Mouse (Mus musculus) layer of hippocampus, postnatal 36 days (tissue): ENCODE results near the gene Slfn8. TPM values are rescaled to one million over a fixed set of nuclear protein-coding genes. Genes with fewer than 3 reads are reported as not detected.
"Not testable (repeated sequence)": the region's sequence is repeated elsewhere in the genome, so short reads cannot be mapped to it uniquely, and the experiment has no call there.

Experiments
- DNase-seq, 2 experiments: peaks; one replicate each; pipeline ENCODE4 v3.0.0; 2022
- total RNA-seq, 2 experiments: library from RNA; stranded (reverse); gene quantifications; 2 replicates each; pipeline ENCODE4 v1.2.3; 2021

Gene Slfn8
- under 1 TPM; 0.32 to 0.68 TPM for total RNA-seq

GRCm38 (mm10) chr11:83020621-83021020, at the start of gene Slfn8:
Gene Slfn8, minus strand, starts transcription at chr11:83020810.
- no peak for DNase-seq

- DNase-seq, result no peak
These were observed 47.5 kb upstream of the Slfn8 start for GRCm38 (mm10) chr11:83067982-83068694.

GRCm38 (mm10) chr11:83066640-83067531, 46.3 kb upstream of the Slfn8 start:
- no peak for DNase-seq

DNA sequence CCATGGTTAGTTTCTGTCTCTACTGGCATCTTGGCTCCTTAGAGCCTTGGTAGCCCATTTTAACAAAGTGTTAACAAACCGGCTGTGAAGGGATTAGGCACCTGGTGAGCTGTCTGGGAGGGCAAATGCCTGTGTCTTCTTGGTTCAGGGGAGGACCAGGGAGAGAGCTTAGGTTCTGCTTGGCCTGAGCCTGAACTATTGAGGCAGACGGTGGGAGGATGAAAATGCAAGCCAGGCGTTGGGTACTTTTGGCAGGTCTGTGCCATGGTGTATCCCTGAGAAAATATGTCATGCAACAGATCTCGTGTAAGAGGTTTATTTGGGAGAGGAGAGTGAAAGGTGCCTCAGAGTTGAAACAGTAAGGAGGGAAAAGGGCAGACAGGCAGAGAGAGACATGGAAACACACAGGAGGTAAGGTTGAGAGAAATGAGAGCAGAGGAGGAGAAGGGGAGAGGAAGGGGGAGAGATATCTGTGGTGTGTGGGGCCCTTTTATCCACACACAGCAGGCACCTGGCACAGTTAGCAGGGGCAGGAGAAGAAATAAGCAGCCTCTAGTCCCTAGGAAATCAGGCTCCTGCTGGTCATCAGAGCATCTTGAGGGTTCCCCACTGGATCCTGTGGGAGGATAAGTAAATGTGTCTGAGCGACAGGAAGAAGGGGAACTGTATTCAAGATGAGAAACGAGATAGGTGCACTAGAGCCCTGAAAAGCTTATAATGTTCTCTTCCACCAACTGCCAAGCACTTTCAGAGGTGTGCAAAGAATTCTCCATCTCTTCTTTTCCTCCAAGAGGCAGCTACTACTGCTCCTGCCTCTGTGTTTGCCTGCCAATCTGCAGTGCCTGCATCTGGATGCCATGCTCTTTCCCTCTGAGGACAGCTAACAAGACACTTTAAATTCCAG, 45.1 kb upstream of the Slfn8 start:
- DNase-seq, result no peak

GRCm38 (mm10) chr11:83064946-83065345, 44.3 kb upstream of the Slfn8 start, which contains the start of gene Slfn2:
Gene Slfn2, plus strand, starts transcription at chr11:83065112.
- DNase-seq, result no peak

DNA sequence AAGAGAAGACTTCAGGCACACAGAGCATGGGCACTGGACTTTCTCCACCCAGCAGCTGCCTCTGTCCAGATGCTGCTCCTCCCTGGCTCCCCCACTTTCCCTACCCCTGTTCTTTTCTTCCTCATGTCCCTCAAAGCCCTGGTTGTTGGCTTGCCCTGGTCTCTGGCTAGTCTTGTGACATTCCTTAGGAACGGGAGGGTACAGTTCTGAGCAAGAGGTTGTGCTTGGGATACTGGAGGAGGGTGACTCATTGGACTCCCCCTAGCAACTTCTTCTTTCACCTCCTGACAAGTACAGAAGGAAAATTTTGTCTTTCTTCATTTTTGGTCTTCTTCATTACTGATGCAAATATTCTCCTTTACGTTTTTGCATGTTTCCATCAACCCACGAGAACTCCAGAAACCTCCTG, 43.3 kb upstream of the Slfn8 start:
- DNase-seq, result no peak

DNA sequence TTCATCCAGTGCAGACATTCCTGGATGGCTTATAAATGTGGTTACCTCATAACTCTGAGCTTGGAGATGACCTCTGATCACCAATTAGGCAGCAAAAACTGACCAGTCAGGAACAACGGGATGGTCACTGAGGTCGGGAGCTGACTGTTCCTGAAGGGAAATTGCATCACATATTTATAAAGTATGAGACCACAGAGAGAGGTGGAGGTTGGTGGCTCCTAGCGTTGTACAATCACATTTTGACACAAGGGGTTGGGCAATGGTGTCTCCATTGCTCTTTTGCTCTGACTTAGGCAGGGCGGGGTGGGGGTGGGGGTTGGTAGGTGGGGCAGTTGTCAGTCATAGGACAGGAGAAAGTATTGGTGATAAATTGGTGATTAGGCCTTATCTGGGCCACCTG, 42.5 kb upstream of the Slfn8 start:
- no peak for DNase-seq

DNA sequence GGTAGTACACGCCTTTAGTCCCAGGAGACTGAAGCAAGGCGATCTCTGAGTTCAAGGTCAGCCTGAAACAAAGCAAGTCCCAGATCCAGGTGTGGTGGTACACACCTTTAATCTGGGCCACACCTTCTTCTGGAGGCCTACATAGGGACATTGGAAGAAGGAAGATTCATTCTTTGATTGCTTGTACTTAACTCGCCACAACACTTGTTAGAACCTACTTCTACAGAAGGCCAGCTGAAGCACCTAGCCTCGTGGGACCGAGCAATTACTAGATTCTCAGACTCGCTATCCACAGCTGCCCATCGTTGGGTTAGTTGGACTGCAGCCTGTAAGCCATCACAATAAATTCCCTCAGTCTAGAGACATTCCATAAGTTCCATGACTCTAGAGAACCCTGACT, 41.2 kb upstream of the Slfn8 start:
- DNase-seq, result no peak

GRCm38 (mm10) chr11:83060412-83061020, 39.9 kb upstream of the Slfn8 start:
- DNase-seq, result no peak

- peak in 1 of 2 experiments; percentile 30 for DNase-seq
These were observed 37.3 kb upstream of the Slfn8 start for GRCm38 (mm10) chr11:83057863-83058262.

- DNase-seq, result no peak
These were observed 25.0 kb upstream of the Slfn8 start for GRCm38 (mm10) chr11:83045642-83046041.

DNA sequence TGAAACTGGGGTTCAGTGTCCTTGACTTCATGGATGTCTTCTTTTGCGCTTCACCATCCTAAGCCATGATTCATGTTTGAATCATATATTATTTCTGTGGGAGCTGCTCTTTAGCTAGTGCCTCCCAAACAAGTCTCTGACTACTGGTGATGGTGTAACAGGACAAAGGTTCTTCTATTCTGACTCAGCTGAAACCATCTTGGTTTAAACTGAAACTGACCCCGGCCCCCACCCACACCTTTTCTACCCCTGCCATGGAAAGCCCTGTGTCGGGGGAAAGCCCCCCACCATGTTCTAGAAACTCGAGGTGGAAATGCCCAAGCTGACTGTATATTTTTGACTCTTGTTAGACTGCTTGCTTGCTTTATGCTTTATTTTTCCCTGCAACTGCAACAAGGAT, 23.3 kb upstream of the Slfn8 start:
- no peak for DNase-seq

DNA sequence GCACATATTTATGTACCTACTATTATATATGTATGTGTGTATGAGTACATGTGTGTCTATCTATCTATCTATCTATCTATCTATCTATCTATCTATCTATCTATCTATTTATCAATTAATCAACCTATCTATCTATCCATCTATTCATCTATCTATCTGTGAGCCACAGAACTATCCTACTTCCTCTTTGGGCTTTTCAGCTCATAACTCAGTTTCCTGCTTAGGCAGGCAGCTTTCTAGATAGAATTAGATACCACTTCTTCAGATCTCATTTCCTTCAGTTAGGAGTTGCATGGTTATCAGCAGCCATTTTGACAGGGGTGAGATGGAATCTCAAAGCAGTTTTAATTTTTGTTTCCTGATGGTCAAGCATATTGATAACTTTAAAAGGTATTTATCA, 20.4 kb upstream of the Slfn8 start:
- no peak for DNase-seq

DNA sequence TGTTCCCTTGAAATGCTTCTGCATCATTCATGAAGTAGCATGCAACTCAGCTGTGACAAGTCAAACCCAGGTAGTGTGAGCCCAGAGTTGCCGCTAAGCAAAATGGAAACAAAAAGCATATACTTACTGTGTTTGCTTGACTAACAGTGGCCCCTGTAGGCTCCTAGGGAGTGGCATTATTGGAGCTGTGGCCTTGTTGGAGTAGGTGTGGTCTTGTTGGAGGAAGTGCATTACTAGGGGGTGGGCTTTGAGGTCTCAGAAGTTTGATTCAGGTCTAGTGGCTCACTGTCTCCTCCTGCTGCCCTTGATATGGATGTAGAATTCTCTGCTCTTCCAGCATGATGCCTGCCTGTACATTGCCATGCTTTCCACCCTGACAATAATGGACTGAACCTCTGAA, 19.7 kb upstream of the Slfn8 start:
- no peak for DNase-seq

- DNase-seq, result no peak
These were observed 19.2 kb upstream of the Slfn8 start for GRCm38 (mm10) chr11:83039796-83040195.

GRCm38 (mm10) chr11:83039156-83039555, 18.5 kb upstream of the Slfn8 start:
- no peak for DNase-seq

DNA sequence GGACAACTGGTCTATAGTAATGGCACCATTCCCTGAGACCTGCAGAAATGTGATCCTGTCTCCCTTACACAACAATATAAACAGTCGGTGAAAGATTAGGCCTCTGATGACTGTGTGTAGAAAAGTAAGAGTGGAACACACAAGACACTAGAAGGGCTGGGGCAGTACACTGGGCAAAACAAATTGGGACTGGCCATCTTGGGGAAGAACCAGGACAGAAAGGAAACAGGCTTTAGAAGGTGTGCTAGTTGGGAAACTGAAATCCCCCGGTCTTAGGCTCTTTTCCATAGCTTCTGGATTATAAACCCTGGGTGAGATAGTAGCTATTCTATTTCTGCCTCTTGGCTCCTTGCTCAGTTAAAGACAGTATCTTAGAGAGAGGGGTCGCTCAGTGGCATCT, 18.1 kb upstream of the Slfn8 start:
- not testable (repeated sequence) for DNase-seq

DNA sequence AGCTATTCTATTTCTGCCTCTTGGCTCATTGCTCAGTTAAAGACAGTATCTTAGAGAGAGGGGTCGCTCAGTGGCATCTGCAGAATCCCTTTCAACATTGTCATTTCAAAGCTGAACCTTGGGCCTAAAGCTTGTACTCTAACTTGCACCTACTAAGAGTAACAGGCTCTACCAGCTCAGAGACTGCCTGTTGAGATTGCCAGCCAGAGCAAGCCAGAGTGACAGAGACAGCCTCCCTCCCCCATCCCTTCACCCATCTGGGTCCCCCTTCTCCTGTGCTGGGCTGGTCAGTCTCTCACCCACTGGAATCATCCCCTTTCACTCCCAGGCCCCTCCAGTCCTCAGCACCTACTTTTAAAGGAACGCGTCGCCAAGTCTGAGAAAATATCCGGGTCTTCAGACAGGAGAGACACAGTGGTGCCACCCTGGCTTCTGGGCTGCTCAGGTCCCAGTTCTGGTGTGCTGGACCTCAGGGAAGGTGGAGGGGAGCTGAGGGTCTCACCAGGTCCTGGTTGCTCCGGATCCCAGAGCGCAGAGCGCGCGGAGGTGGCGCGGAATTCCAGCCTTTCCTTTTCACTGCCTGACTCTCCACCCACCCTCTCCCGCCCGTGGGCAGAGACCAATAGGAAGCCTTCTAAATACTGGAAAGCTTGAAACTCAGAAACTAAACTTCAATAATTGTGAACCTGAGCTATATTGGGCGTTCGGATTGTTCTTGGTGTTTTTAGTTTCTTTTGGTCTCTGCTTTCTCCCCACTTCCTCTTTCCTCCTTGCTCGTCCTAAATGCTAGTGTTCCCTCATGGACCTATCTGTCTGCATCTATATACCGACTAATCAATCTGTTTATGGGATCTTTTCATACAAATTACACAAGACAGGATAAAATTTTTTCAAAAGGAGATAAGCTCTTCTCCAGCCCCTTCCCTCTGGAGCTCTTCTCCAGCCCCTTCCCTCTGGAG, 770 bp downstream of the Slfn8 start:
- not testable (repeated sequence) for DNase-seq

GRCm38 (mm10) chr11:83016093-83016492, 4.5 kb downstream of the Slfn8 start:
- DNase-seq, result no peak

GRCm38 (mm10) chr11:83013356-83013755, 7.3 kb downstream of the Slfn8 start:
- DNase-seq, result no peak
